Mouse (Mus musculus) skeletal muscle tissue, adult 2 months (tissue): ENCODE results near the gene Cldn10.

ENCODE experiments used
- DNase-seq: peaks from one replicate; pipeline ENCODE4 v3.0.0-alpha.2; 2012; ENCODE audit warnings: low read depth, low spot score

The Cldn10 gene

DNA sequence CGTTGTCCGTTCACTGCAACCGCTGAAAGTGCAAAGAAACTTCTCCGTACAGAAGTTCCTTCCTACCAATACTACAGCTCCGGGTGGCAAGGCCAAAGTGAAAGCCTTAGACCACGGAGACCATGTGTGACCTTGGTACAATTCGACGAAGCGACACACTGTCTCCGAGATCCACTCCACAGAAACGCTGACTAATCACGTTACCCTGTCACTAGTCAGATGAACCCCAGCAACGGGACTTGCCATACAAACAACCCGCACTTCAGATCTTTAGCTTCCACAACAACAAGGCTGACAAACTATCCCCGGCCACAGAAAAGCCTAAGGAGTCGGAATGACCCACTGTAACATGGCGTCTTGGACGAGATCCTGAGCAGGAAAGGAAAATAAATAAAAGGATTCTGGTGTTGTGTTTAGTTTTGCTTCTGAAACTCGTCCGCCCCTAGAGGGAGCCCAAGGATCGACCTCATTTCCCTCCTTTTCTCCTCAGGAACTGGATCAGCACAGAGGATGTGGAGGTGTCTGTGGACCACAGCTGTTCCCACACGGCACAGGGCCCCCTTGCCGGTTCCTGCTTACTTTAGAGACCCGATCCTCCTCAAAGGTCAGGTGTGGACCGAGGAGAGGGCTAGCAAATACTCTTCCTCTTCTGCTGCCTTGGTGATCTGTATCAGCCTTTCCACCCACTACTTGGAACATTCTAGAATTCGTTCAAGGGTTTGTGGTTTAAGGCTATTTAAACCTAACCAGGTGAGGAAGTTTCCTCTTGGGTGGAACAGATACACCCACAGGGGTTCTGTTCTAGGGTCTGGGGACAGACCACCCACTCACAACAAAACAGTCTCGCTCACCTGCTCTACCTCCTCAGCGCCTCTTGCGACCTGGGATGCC is 122.9 kb downstream of the Cldn10 start:
- peak; percentile 56 for DNase-seq

DNA sequence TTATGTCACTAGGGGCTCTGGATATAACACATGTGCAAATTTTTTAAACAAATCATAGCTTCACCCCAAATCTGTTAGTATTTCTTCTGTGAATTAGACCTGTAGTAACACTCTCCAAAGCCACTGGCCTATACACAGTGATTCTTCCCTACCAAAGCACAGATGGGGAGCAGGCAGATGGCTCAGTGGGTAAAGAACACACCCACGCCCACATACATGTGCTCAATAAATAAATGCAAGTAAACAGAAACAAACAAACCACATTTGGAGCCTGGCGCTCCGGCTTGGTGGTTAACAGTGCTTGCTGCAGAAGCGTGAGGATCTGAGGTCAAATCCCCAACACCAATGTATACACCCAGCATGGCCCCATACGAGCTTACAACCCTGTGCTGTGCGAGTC is 123.8 kb downstream of the Cldn10 start:
- no peak for DNase-seq

DNA sequence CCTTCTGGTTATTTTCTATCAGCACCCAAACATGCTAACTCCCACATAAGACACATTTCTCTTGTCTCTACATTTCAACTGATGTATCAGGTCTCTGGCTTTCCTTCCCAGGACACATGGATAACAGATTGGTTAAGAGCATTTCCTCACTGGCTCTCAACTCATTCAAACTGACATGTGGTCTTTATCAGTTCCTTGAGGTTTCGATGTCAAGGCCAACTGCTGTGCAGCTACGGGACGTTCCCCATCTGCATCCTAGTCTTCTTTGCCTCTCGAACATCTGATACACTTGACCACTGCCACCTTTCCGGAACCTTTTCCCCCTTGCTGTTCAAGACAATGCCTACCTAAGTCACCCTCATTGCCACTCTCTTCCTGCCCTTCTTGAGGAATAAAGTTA is 125.9 kb downstream of the Cldn10 start:
- DNase-seq: no peak

DNA sequence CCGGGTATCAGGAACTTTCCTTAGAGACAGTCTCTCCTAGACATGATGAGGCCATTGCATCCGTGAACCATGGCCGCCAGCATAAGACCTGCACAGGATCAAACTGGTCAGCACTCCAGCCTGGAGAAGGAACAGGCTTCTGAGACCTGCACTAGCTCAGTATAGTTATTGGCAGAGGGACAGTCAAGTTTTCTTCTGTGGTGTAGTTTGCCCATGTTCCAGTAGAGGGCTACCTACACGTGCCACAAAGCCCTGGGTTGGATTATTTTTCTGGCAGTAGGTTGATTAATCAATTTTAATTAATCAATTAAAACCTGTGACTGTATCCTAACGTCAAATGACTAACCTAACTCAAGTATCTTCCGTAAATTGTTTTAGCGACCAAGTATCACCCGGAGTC is 131.3 kb downstream of the Cldn10 start:
- DNase-seq: no peak

DNA sequence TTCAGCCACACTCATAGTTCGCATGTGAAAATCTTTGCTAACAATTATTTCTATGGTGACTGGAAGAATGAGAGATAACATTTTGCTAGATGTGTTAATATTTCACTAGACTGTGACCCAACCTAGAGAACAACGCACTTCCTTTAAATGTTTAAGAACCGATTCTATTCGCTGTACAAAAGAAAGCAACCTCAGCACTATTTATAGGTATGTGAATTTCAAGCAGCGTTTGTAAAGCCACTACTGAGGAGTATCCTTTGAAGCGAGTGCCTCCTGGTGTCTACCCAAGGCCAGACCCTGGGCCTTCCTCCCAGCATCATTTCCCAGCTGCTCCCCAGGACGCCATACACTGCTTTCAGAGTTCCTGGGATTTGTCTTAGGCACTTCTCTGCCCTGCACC is 132.9 kb downstream of the Cldn10 start:
- no peak for DNase-seq

DNA sequence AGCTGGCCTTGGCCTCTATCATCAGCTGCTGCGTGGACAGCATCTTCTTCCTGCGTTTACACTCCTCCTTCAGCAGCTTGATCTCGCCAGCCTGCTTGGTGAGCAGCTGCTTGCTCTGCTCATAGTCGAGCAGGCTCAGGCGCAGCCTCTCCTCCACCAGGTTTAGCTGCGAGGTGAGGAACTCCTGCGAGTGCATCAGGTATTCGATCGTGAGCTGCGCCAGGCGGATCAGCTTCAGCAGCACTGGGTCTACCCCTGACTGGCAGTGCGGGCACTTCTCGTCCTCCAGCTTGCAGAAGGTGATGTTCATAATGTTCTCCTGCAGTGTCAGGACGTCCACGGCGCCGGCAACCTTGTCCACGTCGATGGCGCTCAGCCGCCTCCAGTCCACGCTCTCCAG is 134.5 kb downstream of the Cldn10 start:
- DNase-seq: no peak

DNA sequence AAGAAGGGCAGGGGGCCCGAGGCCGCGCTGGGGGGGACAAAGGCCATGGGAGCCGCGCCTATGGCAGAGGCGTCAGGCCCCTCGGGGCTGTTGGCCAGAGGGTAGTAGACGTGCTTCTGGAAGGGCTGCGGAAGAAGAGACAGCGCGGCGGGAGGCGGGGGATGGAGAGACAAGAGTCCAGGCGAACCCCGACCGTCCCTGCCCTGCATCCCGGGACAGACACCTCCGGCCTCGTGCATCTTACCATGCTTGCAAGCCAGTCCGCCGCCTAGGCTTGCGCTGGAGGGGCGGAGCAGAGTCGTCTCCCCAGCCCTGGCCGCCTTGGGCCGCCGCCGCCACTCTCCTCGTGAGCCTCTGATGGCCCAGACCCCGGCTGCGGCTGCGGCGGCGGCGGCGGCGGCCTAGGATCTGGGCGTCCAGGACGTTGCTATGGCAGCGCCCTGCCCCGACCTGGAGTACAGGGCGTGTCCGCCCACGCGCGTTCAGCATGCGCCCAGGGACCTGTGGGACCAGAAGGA is 135.0 kb downstream of the Cldn10 start:
- DNase-seq: no peak
